Mouse (Mus musculus): ENCODE measurements at regions not wholly inside any gene's neighbourhood (a gene's known extent, or its start where the extent isn't known, plus 50 kb on each side); places are given as distances from the start of the nearest gene placed in this dataset.
"Not testable (repeated sequence)": the region's sequence is repeated elsewhere in the genome, so short reads cannot be mapped to it uniquely, and the experiment has no call there.

DNA sequence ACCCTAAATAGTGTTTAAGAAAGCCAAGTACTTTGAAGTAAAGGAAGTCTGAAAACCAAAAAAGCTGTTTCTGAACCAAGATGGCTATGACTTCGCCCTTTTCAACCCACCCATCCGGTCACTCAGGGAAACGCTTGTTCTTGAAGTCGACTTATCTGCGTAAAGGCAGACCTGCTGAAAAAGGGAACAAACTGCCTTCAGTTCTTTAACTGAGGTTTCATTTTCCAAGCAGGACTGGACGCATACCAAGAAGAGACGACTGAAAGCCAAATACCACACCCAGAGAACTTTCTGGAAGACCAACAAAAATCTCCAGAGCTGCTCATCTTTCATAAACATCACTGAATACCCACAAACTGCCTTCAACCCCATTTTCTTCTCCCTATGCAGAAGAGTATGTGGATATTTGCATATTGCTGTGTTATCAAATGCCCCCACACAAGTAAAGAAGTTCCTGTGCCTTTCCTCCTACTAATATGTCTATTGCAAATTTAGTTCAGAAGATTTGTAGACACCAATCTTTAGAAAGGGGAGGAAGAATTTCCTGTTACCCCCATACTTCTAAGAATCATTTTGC, 103.5 kb upstream of the Fam3c start:
- ATAC-seq (replicated peaks; ENCODE audit: insufficient number of reproducible peaks, insufficient read depth, low FRiP score, low read depth), result no peak
- no peak overlapping the region for H3K4me3 ChIP-seq
- WGBS, result 59% methylated on average over 7 of the region's 7 CpGs
- H3K4me1 ChIP-seq (replicated peaks), result no peaks in the 10 kb centered on the region
- H3K36me3 ChIP-seq, result no peaks in the 10 kb centered on the region
- no peak overlapping the region for H3K4me2 ChIP-seq
- H3K27ac ChIP-seq, result no peak overlapping the region
- H3K27me3 ChIP-seq, result no peaks in the 10 kb centered on the region
- no peak overlapping the region for H3K9ac ChIP-seq
- no peaks in the 10 kb centered on the region for H3K9me3 ChIP-seq (replicated peaks)

DNA sequence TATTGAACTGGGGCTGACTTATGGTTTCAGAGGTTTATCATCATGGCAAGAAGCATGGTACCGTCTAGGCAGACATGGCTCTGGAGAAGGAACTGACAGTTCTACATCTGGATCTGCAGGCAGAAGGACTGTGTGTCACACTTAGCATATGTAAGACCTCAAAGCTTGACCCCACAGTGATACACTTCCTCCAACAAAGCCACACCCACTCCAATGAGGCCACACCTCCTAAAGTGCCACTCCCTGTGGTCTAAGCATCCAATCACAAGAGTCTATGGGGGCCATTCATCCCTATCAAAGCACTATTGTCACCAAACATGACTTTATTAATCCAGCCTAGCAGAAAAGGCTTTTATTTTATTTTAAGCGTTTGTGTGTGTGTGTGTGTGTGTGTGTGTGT, 96.2 kb upstream of the Fam3c start:
- no peaks in the 10 kb centered on the region for H3K36me3 ChIP-seq
- no peak overlapping the region for H3K4me3 ChIP-seq
- H3K9ac ChIP-seq, result no peak overlapping the region
- H3K27ac ChIP-seq, result no peak overlapping the region
- 78% methylated on average over 2 of the region's 2 CpGs for WGBS
- H3K4me2 ChIP-seq, result no peak overlapping the region
- no peaks in the 10 kb centered on the region for H3K9me3 ChIP-seq (replicated peaks)
- ATAC-seq (replicated peaks; ENCODE audit: insufficient number of reproducible peaks, insufficient read depth, low FRiP score, low read depth), result no peak
- H3K27me3 ChIP-seq, result no peaks in the 10 kb centered on the region
- H3K4me1 ChIP-seq (replicated peaks), result no peaks in the 10 kb centered on the region

GRCm38 (mm10) chr6:22450501-22450900, 94.5 kb upstream of the Fam3c start:
- no peaks in the 10 kb centered on the region for H3K9me3 ChIP-seq (replicated peaks)
- H3K4me3 ChIP-seq, result no peak overlapping the region
- no peaks in the 10 kb centered on the region for H3K27me3 ChIP-seq
- no peak for ATAC-seq (replicated peaks; ENCODE audit: insufficient number of reproducible peaks, insufficient read depth, low FRiP score, low read depth)
- no peak overlapping the region for H3K4me2 ChIP-seq
- H3K4me1 ChIP-seq (replicated peaks), result no peaks in the 10 kb centered on the region
- no peak overlapping the region for H3K27ac ChIP-seq
- H3K9ac ChIP-seq, result no peak overlapping the region
- H3K36me3 ChIP-seq, result no peaks in the 10 kb centered on the region

DNA sequence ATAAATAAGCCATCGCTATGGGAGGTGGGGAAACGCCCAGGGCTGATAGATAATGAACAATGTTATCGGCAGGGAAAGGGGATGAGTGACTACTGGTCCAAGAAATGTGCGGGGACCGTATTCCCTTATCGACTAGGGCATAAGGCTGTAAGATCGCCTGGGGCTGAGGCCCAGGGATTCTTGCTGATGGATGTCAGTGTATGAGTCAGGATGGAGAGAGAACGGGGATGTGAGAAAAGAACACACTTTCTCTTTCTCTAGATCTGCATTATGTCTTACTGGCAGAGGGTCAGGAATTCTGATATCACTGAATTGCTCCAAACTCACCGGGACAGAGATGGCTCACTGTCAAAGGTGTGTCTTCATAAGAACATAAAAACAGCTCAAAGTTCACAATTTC, 92.9 kb upstream of the Fam3c start:
- no peak overlapping the region for H3K4me3 ChIP-seq
- WGBS, result 63% methylated on average over 9 of the region's 9 CpGs
- no peak overlapping the region for H3K9ac ChIP-seq
- H3K4me1 ChIP-seq (replicated peaks), result no peaks in the 10 kb centered on the region
- H3K9me3 ChIP-seq (replicated peaks), result no peaks in the 10 kb centered on the region
- no peak overlapping the region for H3K27ac ChIP-seq
- H3K27me3 ChIP-seq, result no peaks in the 10 kb centered on the region
- no peak overlapping the region for H3K4me2 ChIP-seq
- ATAC-seq (replicated peaks; ENCODE audit: insufficient number of reproducible peaks, insufficient read depth, low FRiP score, low read depth), result no peak
- H3K36me3 ChIP-seq, result no peaks in the 10 kb centered on the region

DNA sequence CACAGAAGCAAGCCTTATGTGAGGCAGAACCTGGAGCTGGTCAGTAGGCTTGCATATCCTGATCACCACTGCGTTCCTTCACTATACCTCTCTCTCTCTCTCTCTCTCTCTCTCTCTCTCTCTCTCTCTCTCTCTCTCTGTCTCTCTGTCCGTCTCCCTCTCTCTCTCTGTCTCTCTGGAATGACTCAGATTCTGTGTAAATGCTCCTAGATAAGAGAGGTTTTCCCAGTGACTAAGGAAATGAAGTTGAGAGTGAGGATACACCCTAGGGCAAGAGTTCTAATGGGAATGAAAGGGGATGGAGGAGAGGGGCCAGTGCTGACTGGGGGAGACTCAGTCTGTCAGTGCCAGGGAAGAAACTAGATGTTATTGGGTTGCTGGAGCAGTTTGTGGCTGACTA, 91.6 kb upstream of the Fam3c start:
- H3K36me3 ChIP-seq, result no peaks in the 10 kb centered on the region
- no peaks in the 10 kb centered on the region for H3K27me3 ChIP-seq
- H3K27ac ChIP-seq, result no peak overlapping the region
- 66% methylated on average over 2 of the region's 2 CpGs for WGBS
- H3K9ac ChIP-seq, result no peak overlapping the region
- no peak overlapping the region for H3K4me2 ChIP-seq
- H3K4me1 ChIP-seq (replicated peaks), result no peaks in the 10 kb centered on the region
- no peak for ATAC-seq (replicated peaks; ENCODE audit: insufficient number of reproducible peaks, insufficient read depth, low FRiP score, low read depth)
- no peaks in the 10 kb centered on the region for H3K9me3 ChIP-seq (replicated peaks)
- H3K4me3 ChIP-seq, result no peak overlapping the region

GRCm38 (mm10) chr6:22446621-22447310, 90.7 kb upstream of the Fam3c start:
- no peak overlapping the region for H3K4me2 ChIP-seq
- ATAC-seq (replicated peaks; ENCODE audit: insufficient number of reproducible peaks, insufficient read depth, low FRiP score, low read depth), result no peak
- no peaks in the 10 kb centered on the region for H3K36me3 ChIP-seq
- H3K27ac ChIP-seq, result no peak overlapping the region
- H3K9me3 ChIP-seq (replicated peaks), result no peaks in the 10 kb centered on the region
- H3K4me1 ChIP-seq (replicated peaks), result no peaks in the 10 kb centered on the region
- no peak overlapping the region for H3K9ac ChIP-seq
- H3K27me3 ChIP-seq, result no peaks in the 10 kb centered on the region
- no peak overlapping the region for H3K4me3 ChIP-seq
- 79% methylated on average over 15 of the region's 15 CpGs for WGBS

DNA sequence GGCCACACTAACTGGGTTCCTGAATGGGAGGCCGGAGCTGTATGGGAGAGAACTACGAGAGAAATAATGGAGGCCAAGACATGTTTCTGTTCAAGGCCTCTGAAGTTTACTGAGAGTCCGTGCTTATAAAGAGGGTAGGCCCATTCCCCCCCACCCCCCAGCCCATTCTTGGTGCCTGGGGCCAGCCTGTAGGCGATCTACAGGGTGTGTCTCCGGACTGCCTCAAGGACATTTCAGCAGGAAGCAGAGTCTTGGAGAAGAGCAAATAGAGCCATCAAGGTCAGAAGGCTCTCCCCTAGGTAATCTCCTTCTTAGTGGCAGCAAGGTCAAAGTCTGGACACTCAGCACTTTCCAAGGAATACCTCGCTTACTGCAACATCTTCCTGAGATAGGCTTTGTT, 88.8 kb upstream of the Fam3c start:
- ATAC-seq (replicated peaks; ENCODE audit: insufficient number of reproducible peaks, insufficient read depth, low FRiP score, low read depth), result not testable (repeated sequence)

GRCm38 (mm10) chr6:22444220-22444619, 88.2 kb upstream of the Fam3c start:
- no peak overlapping the region for H3K27ac ChIP-seq
- no peak overlapping the region for H3K4me2 ChIP-seq
- H3K36me3 ChIP-seq, result no peaks in the 10 kb centered on the region
- no peaks in the 10 kb centered on the region for H3K9me3 ChIP-seq (replicated peaks)
- no peak overlapping the region for H3K9ac ChIP-seq
- H3K4me3 ChIP-seq, result no peak overlapping the region
- H3K4me1 ChIP-seq (replicated peaks), result no peaks in the 10 kb centered on the region
- ATAC-seq (replicated peaks; ENCODE audit: insufficient number of reproducible peaks, insufficient read depth, low FRiP score, low read depth), result no peak
- WGBS, result 84% methylated on average over 12 of the region's 12 CpGs
- no peaks in the 10 kb centered on the region for H3K27me3 ChIP-seq

More for the DNA sequence above, 88.8 kb upstream of the Fam3c start:
- H3K4me2 ChIP-seq; H3K9me3 ChIP-seq (replicated peaks); H3K36me3 ChIP-seq; H3K4me3 ChIP-seq; H3K4me1 ChIP-seq (replicated peaks); H3K9ac ChIP-seq; H3K27ac ChIP-seq; H3K27me3 ChIP-seq: not testable (repeated sequence)
- 83% methylated on average over 6 of the region's 6 CpGs for WGBS

- Histone ChIP-seq H3K4me2 (no peak overlapping the region), H3K27ac (no peak overlapping the region), H3K27me3 (no peaks in the 10 kb centered on the region), H3K4me3 (no peak overlapping the region), H3K4me1 (replicated peaks) (no peaks in the 10 kb centered on the region), H3K36me3 (no peaks in the 10 kb centered on the region), H3K9ac (no peak overlapping the region), H3K9me3 (replicated peaks) (no peaks in the 10 kb centered on the region)
- 39% methylated on average over 8 of the region's 8 CpGs for WGBS
- peak; percentile 50; the same call in 1 of the 2 replicates for ATAC-seq (replicated peaks; ENCODE audit: insufficient number of reproducible peaks, insufficient read depth, low FRiP score, low read depth)
Observed at GRCm38 (mm10) chr6:22443573-22443972, 87.5 kb upstream of the Fam3c start.

DNA sequence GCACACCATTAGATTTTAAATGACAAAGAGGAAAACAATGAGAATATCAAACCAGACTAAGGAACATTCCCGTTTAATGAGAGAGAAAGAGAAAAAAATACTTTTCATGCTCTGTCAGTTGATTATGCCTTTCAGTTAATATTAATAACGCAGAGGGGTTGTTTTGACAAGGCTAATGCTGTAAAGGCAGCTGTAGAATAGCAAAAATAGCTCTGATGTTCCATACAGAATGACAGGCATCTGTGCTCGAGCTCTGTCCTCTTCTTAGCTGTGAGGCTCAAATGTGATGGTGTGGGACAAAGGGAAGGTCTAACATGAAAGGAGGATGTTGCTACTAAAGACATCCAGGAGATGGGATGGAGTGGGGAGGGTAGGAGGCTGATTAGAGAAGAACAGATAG, 87.1 kb upstream of the Fam3c start:
- ATAC-seq (replicated peaks; ENCODE audit: insufficient number of reproducible peaks, insufficient read depth, low FRiP score, low read depth), result no peak
- H3K9me3 ChIP-seq (replicated peaks), result no peaks in the 10 kb centered on the region
- H3K27ac ChIP-seq, result no peak overlapping the region
- no peak overlapping the region for H3K4me2 ChIP-seq
- H3K4me1 ChIP-seq (replicated peaks), result no peaks in the 10 kb centered on the region
- H3K9ac ChIP-seq, result no peak overlapping the region
- H3K27me3 ChIP-seq, result no peaks in the 10 kb centered on the region
- WGBS, result 60% methylated on average over 3 of the region's 3 CpGs
- no peaks in the 10 kb centered on the region for H3K36me3 ChIP-seq
- no peak overlapping the region for H3K4me3 ChIP-seq

GRCm38 (mm10) chr6:22442591-22442990, 86.5 kb upstream of the Fam3c start:
- no peak overlapping the region for H3K27ac ChIP-seq
- no peak overlapping the region for H3K9ac ChIP-seq
- no peaks in the 10 kb centered on the region for H3K9me3 ChIP-seq (replicated peaks)
- whole genome bisulfite sequencing, result 78% methylated on average over 8 of the region's 8 CpGs
- H3K4me2 ChIP-seq, result no peak overlapping the region
- no peak for ATAC-seq (replicated peaks; ENCODE audit: insufficient number of reproducible peaks, insufficient read depth, low FRiP score, low read depth)
- H3K4me1 ChIP-seq (replicated peaks), result no peaks in the 10 kb centered on the region
- no peaks in the 10 kb centered on the region for H3K36me3 ChIP-seq
- H3K4me3 ChIP-seq, result no peak overlapping the region
- no peaks in the 10 kb centered on the region for H3K27me3 ChIP-seq

GRCm38 (mm10) chr6:22439871-22440270, 83.8 kb upstream of the Fam3c start:
- no peaks in the 10 kb centered on the region for H3K4me1 ChIP-seq (replicated peaks)
- no peak overlapping the region for H3K4me3 ChIP-seq
- H3K4me2 ChIP-seq, result no peak overlapping the region
- WGBS, result 73% methylated on average over 9 of the region's 9 CpGs
- no peaks in the 10 kb centered on the region for H3K27me3 ChIP-seq
- ATAC-seq (replicated peaks; ENCODE audit: insufficient number of reproducible peaks, insufficient read depth, low FRiP score, low read depth), result no peak
- H3K36me3 ChIP-seq, result no peaks in the 10 kb centered on the region
- H3K27ac ChIP-seq, result no peak overlapping the region
- no peaks in the 10 kb centered on the region for H3K9me3 ChIP-seq (replicated peaks)
- H3K9ac ChIP-seq, result no peak overlapping the region

Data from heart, embryonic 15.5 days (tissue).